Mouse (Mus musculus) MEL (cell line): ENCODE results near the gene Pde4b.

ENCODE experiments used
- BHLHE40 ChIP-seq: IDR thresholded peaks from 2 replicates; pipeline ENCODE4 v1.6.1; 2012; ENCODE audit warnings: low read depth, mild to moderate bottlenecking, inconsistent platforms, low read length, improper control_type of control experiment, borderline replicate concordance
- CTCF ChIP-seq, 3 experiments: IDR thresholded peaks in 2 of 3; conservative IDR thresholded peaks in 1 of 3; 2 replicates each; pipeline ENCODE4 v1.5.1; 2011 to 2012; ENCODE audit warnings: low read length in 3 of 3, low read depth in 2 of 3, mild to moderate bottlenecking in 2 of 3, improper control_type of control experiment in 1 of 3, inconsistent platforms in 1 of 3, mixed read lengths in 1 of 3, moderate library complexity in 1 of 3; ENCODE audit not compliant: control insufficient read depth in 1 of 3, insufficient read depth in 1 of 3, poor library complexity in 1 of 3, severe bottlenecking in 1 of 3
- EP300 ChIP-seq, 2 experiments: IDR thresholded peaks; 2 replicates each; pipeline ENCODE4 v1.6.1; 2011; ENCODE audit warnings: improper control_type of control experiment in 2 of 2, low read length in 2 of 2, low read depth in 1 of 2, mild to moderate bottlenecking in 1 of 2
- ETS1 ChIP-seq: IDR thresholded peaks from 2 replicates; pipeline ENCODE4 v1.6.1; 2012; ENCODE audit warnings: low read depth, mild to moderate bottlenecking, inconsistent platforms, low read length, improper control_type of control experiment, moderate library complexity
- GABPA ChIP-seq: IDR thresholded peaks from 2 replicates; pipeline ENCODE4 v1.6.1; 2012; ENCODE audit warnings: low read depth, mild to moderate bottlenecking, inconsistent platforms, low read length, improper control_type of control experiment, moderate library complexity
- GATA1 ChIP-seq: IDR thresholded peaks from 2 replicates; pipeline ENCODE4 v1.6.1; 2011; ENCODE audit warnings: low read depth, low read length, improper control_type of control experiment
- MAX ChIP-seq: IDR thresholded peaks from 2 replicates; pipeline ENCODE4 v1.6.1; 2011; ENCODE audit warnings: low read length, improper control_type of control experiment
- NELFE ChIP-seq: IDR thresholded peaks from 2 replicates; pipeline ENCODE4 v1.6.1; 2011; ENCODE audit warnings: low read depth, low read length, improper control_type of control experiment
- NRF1 ChIP-seq: IDR thresholded peaks from 2 replicates; pipeline ENCODE4 v1.6.1; 2014; ENCODE audit warnings: low read depth, mild to moderate bottlenecking, inconsistent platforms, low read length, improper control_type of control experiment, moderate library complexity; ENCODE audit not compliant: poor library complexity, insufficient read depth, severe bottlenecking
- POLR2A ChIP-seq, 2 experiments: IDR thresholded peaks; 2 replicates each; pipeline ENCODE4 v1.6.1; 2011 to 2012; ENCODE audit warnings: low read length in 2 of 2, mild to moderate bottlenecking in 2 of 2, control low read depth in 1 of 2, improper control_type of control experiment in 1 of 2, low read depth in 1 of 2, moderate library complexity in 1 of 2; ENCODE audit not compliant: control insufficient read depth in 1 of 2, insufficient read depth in 1 of 2, poor library complexity in 1 of 2
- TAL1 ChIP-seq: IDR thresholded peaks from 2 replicates; pipeline ENCODE4 v1.6.1; 2012; ENCODE audit warnings: mild to moderate bottlenecking, inconsistent platforms, low read length, moderate library complexity, mixed read lengths
- TCF12 ChIP-seq: IDR thresholded peaks from 2 replicates; pipeline ENCODE4 v1.6.1; 2014; ENCODE audit warnings: low read depth, mild to moderate bottlenecking, inconsistent platforms, low read length, improper control_type of control experiment, moderate library complexity
- ZC3H11A ChIP-seq: IDR thresholded peaks from 2 replicates; pipeline ENCODE4 v1.6.1; 2012; ENCODE audit warnings: low read depth, mild to moderate bottlenecking, inconsistent platforms, low read length, improper control_type of control experiment
- ZNF384 ChIP-seq: IDR thresholded peaks from 2 replicates; pipeline ENCODE4 v1.6.1; 2012; ENCODE audit warnings: low read depth, mild to moderate bottlenecking, inconsistent platforms, low read length, improper control_type of control experiment

DNA sequence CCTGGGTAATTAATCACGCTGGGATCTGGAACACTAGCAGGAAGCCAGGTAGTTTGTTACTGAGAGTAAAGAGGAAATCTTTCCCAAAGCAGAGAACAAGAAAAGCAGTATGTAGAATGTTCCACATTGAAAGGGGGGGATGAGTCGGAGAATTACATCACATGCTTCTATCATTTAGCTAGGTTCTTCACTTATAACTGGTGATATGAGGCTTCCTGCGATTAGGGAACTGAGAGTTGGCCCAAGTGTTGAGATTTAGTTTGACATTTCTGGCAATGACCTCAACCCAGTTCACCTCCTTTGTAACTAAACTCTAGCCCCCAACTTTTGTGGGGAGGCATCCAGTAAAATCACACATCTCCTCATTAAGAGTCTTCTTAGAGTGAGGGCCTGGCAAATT is 185.0 kb downstream of the Pde4b start:
- TF ChIP-seq GABPA, result no peak
- TF ChIP-seq GATA1, result no peak
- no peak for TF ChIP-seq CTCF (IDR thresholded peaks at IDR 0.05 in 2 of 3, conservative IDR thresholded peaks at IDR 0.05 in 1 of 3; ENCODE audit: control insufficient read depth in 1 of 3, insufficient read depth in 1 of 3, low read depth in 2 of 3, low read length in 3 of 3, poor library complexity in 1 of 3, severe bottlenecking in 1 of 3)
- TF ChIP-seq TCF12, result no peak
- TF ChIP-seq POLR2A (IDR thresholded peaks at IDR 0.05; ENCODE audit: control insufficient read depth in 1 of 2, insufficient read depth in 1 of 2, low read depth in 1 of 2, low read length in 2 of 2, poor library complexity in 1 of 2), result no peak
- no peak for TF ChIP-seq TAL1
- TF ChIP-seq ZNF384, result no peak
- TF ChIP-seq NELFE, result no peak
- no peak for TF ChIP-seq MAX
- no peak for TF ChIP-seq ZC3H11A
- TF ChIP-seq BHLHE40, result no peak
- no peak for TF ChIP-seq EP300 (IDR thresholded peaks at IDR 0.05; ENCODE audit: low read depth in 1 of 2, low read length in 2 of 2)
- TF ChIP-seq NRF1, result no peak
- TF ChIP-seq ETS1, result no peak
